8 mouse cellular contexts compared by ENCODE assay signal in genomic region chr5:113993487-113994465, GRCm38 (mm10). TPM values are rescaled to one million over a fixed set of nuclear protein-coding genes. Genes with fewer than 3 reads are reported as not detected.
DNase-seq lines count a peak whose midpoint lies in the region; ATAC-seq lines count a peak whose summit lies in the region.

Ssh1 (minus strand) TSS chr5:113993894.

- no peaks in the 10 kb centered on the region for H3K9me3 ChIP-seq in heart, embryonic 11.5 days (replicated peaks; ENCODE audit: control insufficient read depth, low read length)
- no peaks in the 10 kb centered on the region for H3K9me3 ChIP-seq in kidney, embryonic 16.5 days (ENCODE audit: low read length)
- H3K9me3 ChIP-seq in liver, embryonic 12.5 days (replicated peaks) = no peaks in the 10 kb centered on the region
- H3K9me3 ChIP-seq in stomach, embryonic 14.5 days (ENCODE audit: control insufficient read depth, low read depth, low read length) = no peaks in the 10 kb centered on the region

- ATAC-seq in erythroblast, adult 5-6 weeks (replicated peaks; ENCODE audit: low FRiP score, poor library complexity, severe bottlenecking) = peak; percentile 38
- peak; percentile 82 for ATAC-seq in heart, embryonic 11.5 days (replicated peaks; ENCODE audit: insufficient number of reproducible peaks, low FRiP score, low TSS enrichment)
- peak; percentile 85 for ATAC-seq in kidney, embryonic 16.5 days (ENCODE audit: low FRiP score, low TSS enrichment)
- peak; percentile 80 for ATAC-seq in liver, embryonic 12.5 days
- ATAC-seq in stomach, embryonic 14.5 days (ENCODE audit: insufficient number of reproducible peaks, insufficient read depth, low FRiP score, low read depth) = peak; percentile 85

- peaks cover 38% of the 10 kb centered on the region for H3K4me1 ChIP-seq in heart, embryonic 11.5 days (ENCODE audit: control insufficient read depth, insufficient read depth, low read length)
- peaks cover 35% of the 10 kb centered on the region for H3K4me1 ChIP-seq in kidney, embryonic 16.5 days (ENCODE audit: insufficient read depth, low read length)
- H3K4me1 ChIP-seq in liver, embryonic 12.5 days = peaks cover 60% of the 10 kb centered on the region
- peaks cover 15% of the 10 kb centered on the region; the same call in 1 of the 2 replicates for H3K4me1 ChIP-seq in stomach, embryonic 14.5 days (ENCODE audit: control insufficient read depth, insufficient read depth, low read length)

- H3K27ac ChIP-seq in heart, embryonic 11.5 days (ENCODE audit: low read depth, low read length) = peak within 1 kb of the TSS; percentile 89
- H3K27ac ChIP-seq in kidney, embryonic 16.5 days (ENCODE audit: low read length) = peak within 1 kb of the TSS; percentile 96
- H3K27ac ChIP-seq in liver, embryonic 12.5 days = peak within 1 kb of the TSS; percentile 89
- peak within 1 kb of the TSS; percentile 96 for H3K27ac ChIP-seq in stomach, embryonic 14.5 days (ENCODE audit: low read length)

- 2% methylated on average over 64 of the region's 83 CpGs for WGBS in heart, embryonic 11.5 days (ENCODE audit: insufficient replicate concordance)
- under 1% methylated on average over 59 of the region's 83 CpGs for WGBS in kidney, embryonic 16.5 days
- WGBS in liver, embryonic 12.5 days (ENCODE audit: insufficient replicate concordance) = 2% methylated on average over 69 of the region's 83 CpGs
- 1% methylated on average over 75 of the region's 83 CpGs for WGBS in stomach, embryonic 14.5 days

- no peaks in the 10 kb centered on the region for H3K27me3 ChIP-seq in heart, embryonic 11.5 days (ENCODE audit: control insufficient read depth, insufficient read depth, low read length)
- no peaks in the 10 kb centered on the region for H3K27me3 ChIP-seq in kidney, embryonic 16.5 days (ENCODE audit: insufficient read depth, low read length)
- peaks cover 18% of the 10 kb centered on the region for H3K27me3 ChIP-seq in liver, embryonic 12.5 days (replicated peaks)
- H3K27me3 ChIP-seq in stomach, embryonic 14.5 days (ENCODE audit: control insufficient read depth, insufficient read depth, low read length) = no peaks in the 10 kb centered on the region

- peak within 1 kb of the TSS; percentile 95 for H3K9ac ChIP-seq in heart, embryonic 11.5 days (ENCODE audit: low read depth, low read length)
- peak within 1 kb of the TSS; percentile 95 for H3K9ac ChIP-seq in kidney, embryonic 16.5 days (replicated peaks; ENCODE audit: low read length)
- H3K9ac ChIP-seq in liver, embryonic 12.5 days = peak within 1 kb of the TSS; percentile 94
- H3K9ac ChIP-seq in stomach, embryonic 14.5 days (replicated peaks; ENCODE audit: low read depth, low read length) = peak within 1 kb of the TSS; percentile 82

- H3K4me3 ChIP-seq in heart, embryonic 11.5 days (ENCODE audit: low read depth, low read length) = peak within 1 kb of the TSS; percentile 82
- peak within 1 kb of the TSS; percentile 91 for H3K4me3 ChIP-seq in kidney, embryonic 16.5 days (ENCODE audit: low read length)
- peak within 1 kb of the TSS; percentile 85 for H3K4me3 ChIP-seq in liver, embryonic 12.5 days
- H3K4me3 ChIP-seq in stomach, embryonic 14.5 days (ENCODE audit: low read depth, low read length) = peak within 1 kb of the TSS; percentile 81

- no peaks in the 10 kb centered on the region for H3K36me3 ChIP-seq in heart, embryonic 11.5 days (ENCODE audit: control insufficient read depth, insufficient read depth, low read length)
- H3K36me3 ChIP-seq in kidney, embryonic 16.5 days (ENCODE audit: insufficient read depth, low read length) = peaks cover 7% of the 10 kb centered on the region; the same call in 1 of the 2 replicates
- peaks cover 6% of the 10 kb centered on the region for H3K36me3 ChIP-seq in liver, embryonic 12.5 days
- H3K36me3 ChIP-seq in stomach, embryonic 14.5 days (ENCODE audit: control insufficient read depth, insufficient read depth, low read length) = peaks cover 6% of the 10 kb centered on the region; the same call in 1 of the 2 replicates

- peak; percentile 80 for DNase-seq in 416B (ENCODE audit: low read depth)
- peak; percentile 79 to 84 for DNase-seq in adrenal gland, postnatal 4 days (ENCODE audit: low spot score in 2 of 2)
- DNase-seq in natural killer cell, adult 2 months (ENCODE audit: low spot score in 2 of 2) = peak; percentile 72 to 74

- H3K4me2 ChIP-seq in heart, embryonic 11.5 days = peak within 1 kb of the TSS; percentile 92
- H3K4me2 ChIP-seq in kidney, embryonic 16.5 days (replicated peaks; ENCODE audit: low read depth, low read length) = peak within 1 kb of the TSS; percentile 86
- H3K4me2 ChIP-seq in liver, embryonic 12.5 days = peak within 1 kb of the TSS; percentile 98
- peak within 1 kb of the TSS; percentile 76 for H3K4me2 ChIP-seq in stomach, embryonic 14.5 days (replicated peaks; ENCODE audit: low read depth, low read length)

RNA-seq across cellular contexts. Expression of gene Ssh1, which starts in this region (rescaled TPM):
- 10 to 100 TPM; 25.0 to 27.4 TPM for total RNA-seq in adrenal gland, postnatal 4 days (2021)
- total RNA-seq in erythroblast, adult 5-6 weeks (2015; ENCODE audit: low replicate concordance) = 55.9 and 63.5 TPM in 2 replicates
- total RNA-seq in erythroblast, adult 5-6 weeks (2017; ENCODE audit: low replicate concordance) = 60.6 and 63.8 TPM in 2 replicates
- polyA plus RNA-seq in heart, embryonic 11.5 days (2014; fragmentation: Nextera tagmentation; extraction: Ambion mirVana) = 18.2 and 35.8 TPM in 2 replicates
- 15.0 and 16.7 TPM in 2 replicates for polyA plus RNA-seq in kidney, embryonic 16.5 days (2015; fragmentation: Nextera tagmentation; extraction: Ambion mirVana)
- 8.9 and 10.9 TPM in 2 replicates for polyA plus RNA-seq in liver, embryonic 12.5 days (2016; fragmentation: Nextera tagmentation; extraction: Ambion mirVana)
- 22.2 and 25.0 TPM in 2 replicates for polyA plus RNA-seq in stomach, embryonic 14.5 days (2014; fragmentation: Nextera tagmentation; extraction: Ambion mirVana)

Comparison
In these comparisons a context has a peak if more than half of its experiments do, and no peak if none do; other contexts are left out.
1. Peak in every context shown above with its lines: DNase-seq, ATAC-seq, H3K4me3 ChIP-seq and H3K27ac ChIP-seq.